Mouse (Mus musculus): ENCODE results near the gene Hist1h2bf. TPM values are rescaled to one million over a fixed set of nuclear protein-coding genes. Genes with fewer than 3 reads are reported as not detected.

Gene Hist1h2bf
- polyA plus RNA-seq, 1 experiment: 23.2 TPM

DNA sequence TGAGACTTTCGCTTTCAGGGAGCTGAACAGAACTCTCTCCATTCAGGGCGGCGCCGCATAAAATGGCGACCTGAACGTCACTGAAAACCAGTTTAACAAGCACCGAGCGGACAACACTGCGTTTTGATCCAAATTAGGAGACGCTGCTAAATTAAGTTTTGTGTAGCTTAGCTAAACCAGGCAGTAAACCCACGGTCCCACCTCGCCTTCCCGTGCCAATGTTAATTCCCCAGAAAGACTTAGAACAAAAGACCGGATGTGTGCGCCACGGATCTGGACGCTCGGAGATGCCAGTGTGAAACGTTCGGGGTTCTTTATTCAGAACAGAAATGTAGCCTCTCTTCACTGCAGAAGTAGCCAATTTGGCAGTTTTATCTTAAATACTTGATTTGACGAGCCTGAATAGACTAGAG lies 11.0 kb upstream of the Hist1h2bf start:
- H3K27me3 ChIP-seq (ENCODE audit: control insufficient read depth, insufficient read depth, low read length, poor library complexity, severe bottlenecking): no peaks in the 10 kb centered on the region
- TF ChIP-seq CTCF (IDR thresholded peaks at IDR 0.05; ENCODE audit: low read depth, low read length) (no peak), POLR2A (IDR thresholded peaks at IDR 0.05; ENCODE audit: insufficient read depth, low read length) (peak; percentile 33)
- H3K9ac ChIP-seq (ENCODE audit: low read depth, poor library complexity, severe bottlenecking): peak overlapping the region; percentile 74
- H3K36me3 ChIP-seq (ENCODE audit: control insufficient read depth, insufficient read depth, low read length, poor library complexity, severe bottlenecking): no peaks in the 10 kb centered on the region
- H3K9me3 ChIP-seq (replicated peaks; ENCODE audit: control insufficient read depth, insufficient read depth, low read length, poor library complexity, severe bottlenecking): no peaks in the 10 kb centered on the region
- peak overlapping the region; percentile 78 for H3K27ac ChIP-seq (ENCODE audit: insufficient read depth, low read length)
- H3K4me3 ChIP-seq (ENCODE audit: low read depth, low read length): peak overlapping the region; percentile 67
- no peaks in the 10 kb centered on the region for H3K4me1 ChIP-seq (ENCODE audit: control insufficient read depth, insufficient read depth, low read length)

DNA sequence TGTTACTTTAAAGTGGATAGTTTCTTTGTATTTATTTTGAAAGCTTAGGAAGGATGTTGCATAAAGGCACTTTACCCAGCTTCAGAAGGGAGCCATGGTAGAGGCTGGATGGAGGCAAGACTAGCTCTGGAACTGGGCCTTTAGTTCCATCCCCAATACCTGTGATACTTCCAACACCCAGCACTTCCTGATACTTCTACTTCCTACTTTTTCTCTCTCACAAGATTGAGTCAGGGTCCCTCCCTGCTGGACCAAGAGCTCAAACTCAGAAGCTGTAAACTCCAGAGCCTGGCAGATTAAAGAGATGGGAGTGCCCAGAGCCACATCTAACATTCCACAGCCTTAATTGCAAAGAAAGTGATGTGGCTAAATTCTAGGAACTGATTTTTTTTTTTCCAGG lies 10.3 kb upstream of the Hist1h2bf start:
- no peak for TF ChIP-seq CTCF (IDR thresholded peaks at IDR 0.05; ENCODE audit: low read depth, low read length)
- TF ChIP-seq EP300 (IDR thresholded peaks at IDR 0.05; ENCODE audit: insufficient read depth, low read depth, low read length): no peak
- TF ChIP-seq POLR2A (IDR thresholded peaks at IDR 0.05; ENCODE audit: insufficient read depth, low read length): no peak
- H3K4me1 ChIP-seq (ENCODE audit: control insufficient read depth, insufficient read depth, low read length): no peaks in the 10 kb centered on the region

DNA sequence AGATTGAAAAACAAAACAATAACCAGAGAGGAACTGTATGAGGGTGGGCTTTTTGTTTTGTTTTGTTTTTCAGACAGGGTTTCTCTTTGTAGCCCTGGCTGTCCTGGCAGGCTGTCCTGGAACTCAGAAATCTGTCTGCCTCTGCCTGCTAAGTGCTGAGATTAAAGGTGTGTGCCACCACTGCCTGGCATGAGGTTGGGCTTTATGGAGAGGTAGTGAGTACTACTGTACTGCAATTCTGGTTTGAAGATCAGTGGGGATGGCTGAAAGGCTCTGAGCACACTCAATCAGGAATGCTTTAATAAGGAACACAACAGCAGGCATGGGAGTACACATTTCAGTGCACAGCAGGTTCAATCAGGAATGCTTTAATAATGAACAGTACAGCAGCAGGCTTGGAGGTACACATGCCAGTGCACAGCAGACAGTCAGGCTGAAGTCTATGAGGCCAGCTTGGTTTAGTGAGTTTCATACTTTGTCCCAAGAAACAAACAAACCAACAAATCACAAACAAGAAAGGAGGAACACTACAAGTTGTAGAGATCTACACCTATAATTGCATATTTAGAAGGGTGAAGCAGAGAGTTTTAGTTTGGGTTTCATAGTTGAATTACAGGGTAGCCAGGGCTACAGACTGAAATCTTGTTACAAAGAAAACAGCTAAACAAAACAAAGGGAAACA lies 9.5 kb upstream of the Hist1h2bf start:
- H3K9me3 ChIP-seq (replicated peaks; ENCODE audit: control insufficient read depth, insufficient read depth, low read length, poor library complexity, severe bottlenecking): no peaks in the 10 kb centered on the region
- H3K9ac ChIP-seq (ENCODE audit: low read depth, poor library complexity, severe bottlenecking): no peak overlapping the region
- H3K4me1 ChIP-seq (ENCODE audit: control insufficient read depth, insufficient read depth, low read length): no peaks in the 10 kb centered on the region
- H3K27ac ChIP-seq (ENCODE audit: insufficient read depth, low read length): no peak overlapping the region
- TF ChIP-seq CTCF (IDR thresholded peaks at IDR 0.05; ENCODE audit: low read depth, low read length) (no peak), POLR2A (IDR thresholded peaks at IDR 0.05; ENCODE audit: insufficient read depth, low read length) (no peak), EP300 (IDR thresholded peaks at IDR 0.05; ENCODE audit: insufficient read depth, low read depth, low read length) (no peak)
- no peaks in the 10 kb centered on the region for H3K36me3 ChIP-seq (ENCODE audit: control insufficient read depth, insufficient read depth, low read length, poor library complexity, severe bottlenecking)
- no peak overlapping the region for H3K4me3 ChIP-seq (ENCODE audit: low read depth, low read length)
- no peaks in the 10 kb centered on the region for H3K27me3 ChIP-seq (ENCODE audit: control insufficient read depth, insufficient read depth, low read length, poor library complexity, severe bottlenecking)

More for the DNA sequence above, 10.3 kb upstream of the Hist1h2bf start:
- Histone ChIP-seq H3K27me3 (ENCODE audit: control insufficient read depth, insufficient read depth, low read length, poor library complexity, severe bottlenecking) (no peaks in the 10 kb centered on the region), H3K9me3 (replicated peaks; ENCODE audit: control insufficient read depth, insufficient read depth, low read length, poor library complexity, severe bottlenecking) (no peaks in the 10 kb centered on the region), H3K36me3 (ENCODE audit: control insufficient read depth, insufficient read depth, low read length, poor library complexity, severe bottlenecking) (no peaks in the 10 kb centered on the region), H3K9ac (ENCODE audit: low read depth, poor library complexity, severe bottlenecking) (0 out of 2 replicates have a peak overlapping the region, but pooled peaks have one; percentile 74), H3K4me3 (ENCODE audit: low read depth, low read length) (no peak overlapping the region), H3K27ac (ENCODE audit: insufficient read depth, low read length) (peak overlapping the region; percentile 92)

DNA sequence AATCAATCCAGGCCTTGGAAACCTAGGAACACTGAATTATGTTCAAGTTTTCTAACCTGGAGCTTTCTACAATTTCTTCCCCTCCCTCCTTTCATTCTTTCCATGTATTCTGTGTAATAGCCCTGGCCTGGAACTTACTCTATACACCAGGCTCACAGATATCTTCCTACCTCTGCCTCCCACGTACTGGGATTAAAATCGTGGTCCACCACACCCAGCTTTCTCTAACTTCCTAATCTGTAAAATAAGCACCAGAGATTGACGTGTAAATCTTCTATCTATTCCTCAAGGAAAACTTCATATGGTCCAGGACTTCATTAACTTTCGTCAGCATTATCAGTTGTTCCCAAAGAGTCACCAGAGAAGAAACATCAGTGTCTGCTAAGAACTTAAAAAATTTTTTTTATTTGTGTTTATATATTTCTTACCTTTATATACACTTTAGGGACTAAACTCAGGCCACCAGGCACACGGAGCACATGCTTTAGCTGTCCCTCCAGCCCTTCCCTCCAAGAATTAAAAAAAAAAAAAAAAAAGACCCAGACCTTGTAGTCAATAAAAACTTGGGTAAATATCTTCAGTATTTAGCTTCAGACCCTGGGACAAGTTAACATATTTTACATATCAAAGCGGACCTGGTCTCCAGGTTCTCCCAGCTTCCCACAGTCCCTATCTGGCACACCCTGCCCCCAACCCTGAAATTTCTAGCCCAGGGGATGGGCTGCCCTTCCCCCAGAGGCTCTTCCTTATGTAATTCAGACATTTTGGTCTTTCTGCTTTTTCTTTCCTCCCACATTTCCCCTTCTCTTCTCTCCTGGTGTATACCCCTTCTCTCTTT lies 8.4 kb upstream of the Hist1h2bf start:
- H3K4me3 ChIP-seq (ENCODE audit: low read depth, low read length): peak overlapping the region; percentile 68; the same call in 1 of the 2 replicates
- H3K27ac ChIP-seq (ENCODE audit: insufficient read depth, low read length): peak overlapping the region; percentile 64
- TF ChIP-seq CTCF (IDR thresholded peaks at IDR 0.05; ENCODE audit: low read depth, low read length) (no peak), EP300 (IDR thresholded peaks at IDR 0.05; ENCODE audit: insufficient read depth, low read depth, low read length) (peak; percentile 74; the same call in 1 of the 2 replicates)
- H3K36me3 ChIP-seq (ENCODE audit: control insufficient read depth, insufficient read depth, low read length, poor library complexity, severe bottlenecking): no peaks in the 10 kb centered on the region
- H3K4me1 ChIP-seq (ENCODE audit: control insufficient read depth, insufficient read depth, low read length): no peaks in the 10 kb centered on the region
- H3K9ac ChIP-seq (ENCODE audit: low read depth, poor library complexity, severe bottlenecking): peak overlapping the region; percentile 95
- no peaks in the 10 kb centered on the region for H3K27me3 ChIP-seq (ENCODE audit: control insufficient read depth, insufficient read depth, low read length, poor library complexity, severe bottlenecking)
- H3K9me3 ChIP-seq (replicated peaks; ENCODE audit: control insufficient read depth, insufficient read depth, low read length, poor library complexity, severe bottlenecking): no peaks in the 10 kb centered on the region

DNA sequence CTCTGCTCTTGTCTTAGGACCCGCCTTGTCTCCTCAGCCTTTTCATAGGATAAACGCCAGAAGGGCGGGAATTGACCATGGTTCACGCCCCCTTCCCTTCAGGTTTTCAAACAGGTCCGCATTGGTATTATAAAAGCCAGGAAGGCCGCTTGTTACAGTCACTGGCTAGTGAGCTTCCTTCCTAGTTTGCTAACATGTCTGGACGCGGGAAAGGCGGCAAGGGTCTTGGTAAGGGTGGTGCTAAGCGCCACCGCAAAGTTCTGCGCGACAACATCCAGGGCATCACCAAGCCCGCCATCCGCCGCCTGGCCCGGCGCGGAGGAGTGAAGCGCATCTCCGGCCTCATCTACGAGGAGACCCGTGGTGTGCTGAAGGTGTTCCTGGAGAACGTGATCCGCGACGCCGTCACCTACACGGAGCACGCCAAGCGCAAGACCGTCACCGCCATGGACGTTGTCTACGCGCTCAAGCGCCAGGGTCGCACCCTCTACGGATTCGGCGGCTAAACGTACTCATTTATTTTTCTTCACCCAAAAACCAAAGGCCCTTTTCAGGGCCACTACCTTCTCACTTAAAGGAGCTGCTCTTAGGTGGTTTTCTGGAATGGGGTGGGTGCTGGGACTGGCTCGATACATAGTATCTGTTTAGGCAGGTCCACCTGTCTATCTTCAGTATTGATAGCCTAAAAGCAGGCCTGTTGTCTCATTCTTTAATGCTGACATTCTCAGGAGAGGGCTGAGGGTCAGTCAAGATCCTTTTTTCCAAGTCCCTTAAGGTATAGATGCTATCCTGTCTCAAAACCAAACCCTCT lies 7.6 kb upstream of the Hist1h2bf start, which contains the start of gene Hist1h4d:
Gene Hist1h4d, plus strand, starts transcription at position 191 of the 811 bp plus-strand sequence.
- Histone ChIP-seq H3K27ac (ENCODE audit: insufficient read depth, low read length) (peak within 1 kb of the TSS; percentile 64), H3K36me3 (ENCODE audit: control insufficient read depth, insufficient read depth, low read length, poor library complexity, severe bottlenecking) (no peaks in the 10 kb centered on the region), H3K27me3 (ENCODE audit: control insufficient read depth, insufficient read depth, low read length, poor library complexity, severe bottlenecking) (no peaks in the 10 kb centered on the region), H3K9me3 (replicated peaks; ENCODE audit: control insufficient read depth, insufficient read depth, low read length, poor library complexity, severe bottlenecking) (no peaks in the 10 kb centered on the region), H3K4me3 (ENCODE audit: low read depth, low read length) (peak within 1 kb of the TSS; percentile 68), H3K4me1 (ENCODE audit: control insufficient read depth, insufficient read depth, low read length) (no peaks in the 10 kb centered on the region), H3K9ac (ENCODE audit: low read depth, poor library complexity, severe bottlenecking) (peak within 1 kb of the TSS; percentile 95)
- peak; percentile 100 for TF ChIP-seq POLR2A (IDR thresholded peaks at IDR 0.05; ENCODE audit: insufficient read depth, low read length)
- TF ChIP-seq EP300 (IDR thresholded peaks at IDR 0.05; ENCODE audit: insufficient read depth, low read depth, low read length): peak; percentile 72
- TF ChIP-seq CTCF (IDR thresholded peaks at IDR 0.05; ENCODE audit: low read depth, low read length): no peak
